7 mouse cellular contexts compared by ENCODE assay signal in the genomic region with DNA sequence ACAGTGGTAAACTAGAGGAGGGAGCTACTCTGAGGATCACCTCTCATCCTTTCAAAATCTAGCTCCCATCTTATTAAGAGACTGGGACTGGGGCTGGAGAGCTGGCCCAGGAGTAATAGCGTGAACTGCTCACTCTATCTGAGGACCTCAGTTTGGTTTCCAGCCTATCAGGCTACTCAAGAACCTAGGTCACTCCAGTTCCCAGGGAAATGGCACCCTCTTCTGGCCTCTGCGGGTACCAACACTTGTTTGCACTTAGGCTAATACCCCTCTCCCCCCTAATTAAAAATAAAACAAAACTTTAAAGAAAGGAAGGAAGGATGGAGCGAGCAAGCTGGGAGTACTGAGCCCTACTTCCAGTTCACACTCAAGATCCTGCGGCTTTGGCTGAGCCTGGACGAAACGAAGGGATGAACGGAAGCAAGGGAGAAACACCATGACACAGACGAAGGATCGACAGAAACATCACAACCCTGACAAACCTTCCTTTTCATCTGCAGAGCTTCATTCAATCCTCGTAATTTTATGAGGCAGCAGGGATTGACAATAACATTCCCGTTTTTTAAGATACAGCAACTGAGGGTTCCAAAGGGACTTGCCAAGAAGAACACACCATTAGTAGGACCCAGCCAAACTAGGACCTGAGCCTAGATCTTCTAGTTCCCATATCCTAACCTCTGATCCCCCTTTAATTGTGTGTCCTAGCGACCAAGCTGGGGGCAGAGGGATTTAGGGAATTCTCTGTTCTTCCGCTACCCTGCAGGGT. TPM values are rescaled to one million over a fixed set of nuclear protein-coding genes. Genes with fewer than 3 reads are reported as not detected.
DNase-seq lines count a peak whose midpoint lies in the region; ATAC-seq lines count a peak whose summit lies in the region.

No protein-coding gene starts in this region.

- DNase-seq in spleen, adult 12 weeks (ENCODE audit: low spot score): peak; percentile 34
- no peak for DNase-seq in spleen, postnatal 36 days (ENCODE audit: low spot score in 2 of 2)
- no peak for DNase-seq in forebrain, embryonic 10.5 days (ENCODE audit: extremely low spot score, low spot score)
- DNase-seq in kidney, postnatal 10 days: peak; percentile 39
- DNase-seq in layer of hippocampus, postnatal 36 days: no peak
- DNase-seq in urinary bladder, postnatal 14 days (ENCODE audit: low spot score): no peak

- peaks cover 59% of the 10 kb centered on the region for H3K36me3 ChIP-seq in forebrain, embryonic 10.5 days (replicated peaks)
- peaks cover 41% of the 10 kb centered on the region for H3K36me3 ChIP-seq in midbrain, embryonic 15.5 days (replicated peaks)

- no peaks in the 10 kb centered on the region for H3K9me3 ChIP-seq in forebrain, embryonic 10.5 days
- no peaks in the 10 kb centered on the region for H3K9me3 ChIP-seq in midbrain, embryonic 15.5 days

- H3K4me2 ChIP-seq in midbrain, embryonic 15.5 days: peak overlapping the region; percentile 93

- no peak for ATAC-seq in midbrain, embryonic 15.5 days (replicated peaks)

- peak overlapping the region; percentile 79 for H3K9ac ChIP-seq in midbrain, embryonic 15.5 days

- peaks cover 54% of the 10 kb centered on the region for H3K4me1 ChIP-seq in forebrain, embryonic 10.5 days
- H3K4me1 ChIP-seq in midbrain, embryonic 15.5 days: peaks cover 50% of the 10 kb centered on the region

- peak overlapping the region; percentile 99 for H3K27ac ChIP-seq in forebrain, embryonic 10.5 days
- peak overlapping the region; percentile 39; the same call in 1 of the 2 replicates for H3K27ac ChIP-seq in midbrain, embryonic 15.5 days

- H3K27me3 ChIP-seq in forebrain, embryonic 10.5 days (ENCODE audit: poor library complexity, severe bottlenecking): no peaks in the 10 kb centered on the region
- H3K27me3 ChIP-seq in midbrain, embryonic 15.5 days (replicated peaks): no peaks in the 10 kb centered on the region

- WGBS in forebrain, embryonic 10.5 days: 72% methylated on average over 13 of the region's 13 CpGs
- 61% methylated on average over 13 of the region's 13 CpGs for WGBS in midbrain, embryonic 15.5 days

- peak overlapping the region; percentile 84 for H3K4me3 ChIP-seq in forebrain, embryonic 10.5 days
- peak overlapping the region; percentile 77 for H3K4me3 ChIP-seq in midbrain, embryonic 15.5 days

RNA-seq across cellular contexts. Expression of gene Pprc1, which starts 8.0 kb away (rescaled TPM):
- polyA plus RNA-seq in forebrain, embryonic 10.5 days (2016; fragmentation: Nextera tagmentation; extraction: Ambion mirVana): 57.5 and 61.9 TPM in 2 replicates
- 22.0 and 22.5 TPM in 2 replicates for polyA plus RNA-seq in midbrain, embryonic 15.5 days (2015; fragmentation: Nextera tagmentation; extraction: Ambion mirVana)
- total RNA-seq in layer of hippocampus, postnatal 36 days (2021): 10 to 100 TPM; 29.7 to 30.9 TPM

RNA-seq across cellular contexts. Expression of gene Ldb1, which starts 8.4 kb away (rescaled TPM):
- 87.8 and 91.0 TPM in 2 replicates for polyA plus RNA-seq in forebrain, embryonic 10.5 days (2016; fragmentation: Nextera tagmentation; extraction: Ambion mirVana)
- polyA plus RNA-seq in midbrain, embryonic 15.5 days (2015; fragmentation: Nextera tagmentation; extraction: Ambion mirVana): 122 and 129 TPM in 2 replicates
- total RNA-seq in layer of hippocampus, postnatal 36 days (2021): 100 to 1,000 TPM; 107 to 114 TPM

RNA-seq across cellular contexts. Expression of gene Hps6, which starts 33.4 kb away (rescaled TPM):
- polyA plus RNA-seq in forebrain, embryonic 10.5 days (2016; fragmentation: Nextera tagmentation; extraction: Ambion mirVana): 3.4 and 4.6 TPM in 2 replicates
- 3.9 and 4.0 TPM in 2 replicates for polyA plus RNA-seq in midbrain, embryonic 15.5 days (2015; fragmentation: Nextera tagmentation; extraction: Ambion mirVana)
- total RNA-seq in layer of hippocampus, postnatal 36 days (2021): 1 to 10 TPM; 5.7 to 7.3 TPM

RNA-seq across cellular contexts. Expression of gene Armh3, which starts 38.4 kb away (rescaled TPM):
- 16.2 and 18.5 TPM in 2 replicates for polyA plus RNA-seq in forebrain, embryonic 10.5 days (2016; fragmentation: Nextera tagmentation; extraction: Ambion mirVana)
- 25.4 and 25.9 TPM in 2 replicates for polyA plus RNA-seq in midbrain, embryonic 15.5 days (2015; fragmentation: Nextera tagmentation; extraction: Ambion mirVana)
- 10 to 100 TPM; 20.3 to 22.4 TPM for total RNA-seq in layer of hippocampus, postnatal 36 days (2021)

RNA-seq across cellular contexts. Expression of gene Nolc1, which starts 39.0 kb away (rescaled TPM):
- 167 and 168 TPM in 2 replicates for polyA plus RNA-seq in forebrain, embryonic 10.5 days (2016; fragmentation: Nextera tagmentation; extraction: Ambion mirVana)
- 65.5 and 70.3 TPM in 2 replicates for polyA plus RNA-seq in midbrain, embryonic 15.5 days (2015; fragmentation: Nextera tagmentation; extraction: Ambion mirVana)
- total RNA-seq in layer of hippocampus, postnatal 36 days (2021): 10 to 100 TPM; 46.3 to 49.3 TPM

Comparison
In these comparisons a context has a peak if more than half of its experiments do, and no peak if none do; other contexts are left out.
1. DNase-seq: peak in spleen, adult 12 weeks (single experiment) and kidney, postnatal 10 days (single experiment); none in spleen, postnatal 36 days (0 of 2), forebrain, embryonic 10.5 days (single experiment), layer of hippocampus, postnatal 36 days (0 of 2) and urinary bladder, postnatal 14 days (single experiment).